Mouse (Mus musculus): ENCODE measurements around the gene Dll4. TPM values are rescaled to one million over a fixed set of nuclear protein-coding genes. Genes with fewer than 3 reads are reported as not detected.

The Dll4 gene
- polyA plus RNA-seq (2012; rRNA removed): 5.5 and 6.4 TPM in 2 replicates

DNA sequence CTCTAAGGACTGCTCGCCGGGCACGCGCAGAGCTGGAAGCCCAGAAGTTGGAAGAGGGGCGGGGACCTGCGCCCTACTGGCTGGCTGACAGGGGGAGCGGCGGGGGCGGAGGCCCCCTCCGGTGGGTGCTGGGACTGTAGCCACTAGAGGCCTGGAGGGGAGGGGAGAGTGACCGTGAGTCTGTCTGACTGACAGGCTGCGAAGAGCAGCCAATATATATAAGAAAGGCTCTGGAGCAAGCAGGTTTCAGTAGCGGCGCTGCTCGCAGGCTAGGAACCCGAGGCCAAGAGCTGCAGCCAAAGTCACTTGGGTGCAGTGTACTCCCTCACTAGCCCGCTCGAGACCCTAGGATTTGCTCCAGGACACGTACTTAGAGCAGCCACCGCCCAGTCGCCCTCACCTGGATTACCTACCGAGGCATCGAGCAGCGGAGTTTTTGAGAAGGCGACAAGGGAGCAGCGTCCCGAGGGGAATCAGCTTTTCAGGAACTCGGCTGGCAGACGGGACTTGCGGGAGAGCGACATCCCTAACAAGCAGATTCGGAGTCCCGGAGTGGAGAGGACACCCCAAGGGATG lies at the start of gene Dll4:
TSS of gene Dll4 (plus strand) at position 217 of the 576 bp plus-strand sequence.
- DNase-seq (ENCODE audit: low spot score): no peak

DNA sequence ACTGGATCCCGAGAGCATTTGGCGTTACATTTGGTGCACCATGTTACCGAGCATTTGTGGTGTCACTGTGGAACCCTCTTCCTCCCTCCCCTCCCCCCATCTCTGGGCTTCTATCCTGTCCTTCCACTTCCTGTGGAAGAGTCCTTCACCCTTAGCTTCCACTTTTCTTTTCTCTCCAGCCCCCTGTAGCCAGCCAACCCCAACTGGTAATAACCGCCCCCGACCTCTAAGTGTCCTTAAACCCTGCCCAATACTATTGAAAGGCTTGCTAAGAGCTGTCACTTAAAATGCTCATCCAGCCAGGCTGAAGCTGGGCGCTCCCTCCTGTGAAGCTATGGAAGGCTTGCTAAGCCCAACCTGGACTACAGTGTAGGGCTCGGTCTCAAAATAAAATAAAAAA lies 48.7 kb upstream of the Dll4 start:
- DNase-seq (ENCODE audit: low spot score): no peak

- DNase-seq (ENCODE audit: low spot score): no peak
Observed at GRCm38 (mm10) chr2:119277810-119278209, 47.8 kb upstream of the Dll4 start.

DNA sequence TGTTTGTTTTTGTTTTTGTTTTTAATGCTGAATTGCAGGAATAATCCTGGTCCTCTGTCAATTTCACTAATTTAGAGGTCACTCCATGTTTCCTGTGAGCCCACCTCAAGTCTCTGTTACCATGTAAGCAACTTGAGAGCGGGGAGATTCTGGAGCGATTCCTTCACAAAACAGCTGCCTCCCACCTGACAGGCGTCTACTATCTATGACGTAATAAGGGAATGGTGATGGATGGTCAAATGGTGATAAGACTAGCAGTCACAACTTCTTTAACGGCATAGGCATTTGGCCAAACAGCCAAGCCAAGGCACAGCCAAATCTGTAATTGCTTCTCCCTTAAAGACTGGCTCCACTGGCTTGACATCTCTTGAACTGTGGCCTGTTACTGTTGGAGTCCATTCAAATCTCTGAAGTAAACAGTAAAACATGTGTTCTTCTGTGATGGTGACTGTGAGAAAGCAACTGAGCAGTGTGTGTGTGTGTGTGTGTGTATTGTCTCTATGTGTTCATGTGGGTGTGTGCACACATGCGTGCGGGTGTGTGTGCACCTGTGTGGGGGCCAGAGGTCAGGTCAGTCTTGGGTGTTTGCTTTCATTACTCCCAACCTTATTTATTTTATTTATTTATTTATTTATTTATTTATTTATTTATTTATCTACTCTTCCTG lies 43.6 kb upstream of the Dll4 start:
- DNase-seq (ENCODE audit: low spot score): no peak

DNA sequence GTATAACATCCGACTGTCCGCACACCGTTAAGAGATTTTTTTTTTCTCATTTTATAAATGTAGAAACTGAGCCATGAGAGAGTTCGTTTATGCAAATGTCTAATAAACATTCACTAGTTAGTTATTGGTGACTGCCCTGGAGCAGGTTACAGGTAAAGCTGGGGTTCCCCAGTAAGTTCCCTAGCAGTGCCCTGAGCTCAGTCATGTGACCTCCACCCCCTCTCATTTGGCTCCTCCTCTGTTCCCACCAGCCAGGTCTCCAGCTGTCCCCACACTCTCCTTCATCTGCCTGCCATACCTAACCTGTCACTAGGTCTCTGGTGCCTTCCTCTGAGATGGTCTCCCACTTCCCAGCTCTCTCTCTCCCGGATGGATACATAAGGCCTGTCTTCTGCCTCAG lies 38.2 kb upstream of the Dll4 start:
- DNase-seq (ENCODE audit: low spot score): no peak

GRCm38 (mm10) chr2:119288270-119288882 lies 37.2 kb upstream of the Dll4 start, which contains the start of gene Vps18:
Gene Vps18 (plus strand): TSS chr2:119288740.
- peak; percentile 97 for DNase-seq (ENCODE audit: low spot score)

GRCm38 (mm10) chr2:119289014-119289416 lies 36.6 kb upstream of the Dll4 start:
- no peak for DNase-seq (ENCODE audit: low spot score)

DNA sequence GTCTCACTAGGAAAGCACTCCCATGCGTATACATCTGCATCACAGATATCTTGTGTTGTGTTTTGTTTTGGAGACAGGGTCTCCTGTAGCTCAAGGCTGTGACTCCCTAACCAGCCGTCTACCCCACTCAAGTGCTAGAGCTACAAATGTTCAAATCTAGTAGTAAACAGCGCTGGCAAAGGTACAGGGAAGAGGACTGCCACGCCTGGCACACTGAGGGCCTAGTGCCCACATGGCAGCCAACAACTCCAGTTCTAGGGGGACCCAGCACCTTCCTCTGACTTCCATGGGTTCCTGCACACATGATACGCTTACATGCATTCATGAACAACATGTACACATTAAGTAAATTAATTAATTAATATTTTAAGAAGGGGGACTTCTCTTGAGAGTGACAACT lies 33.3 kb upstream of the Dll4 start:
- DNase-seq (ENCODE audit: low spot score): no peak

- DNase-seq (ENCODE audit: low spot score): no peak
Observed at GRCm38 (mm10) chr2:119292852-119293251, 32.7 kb upstream of the Dll4 start.

DNA sequence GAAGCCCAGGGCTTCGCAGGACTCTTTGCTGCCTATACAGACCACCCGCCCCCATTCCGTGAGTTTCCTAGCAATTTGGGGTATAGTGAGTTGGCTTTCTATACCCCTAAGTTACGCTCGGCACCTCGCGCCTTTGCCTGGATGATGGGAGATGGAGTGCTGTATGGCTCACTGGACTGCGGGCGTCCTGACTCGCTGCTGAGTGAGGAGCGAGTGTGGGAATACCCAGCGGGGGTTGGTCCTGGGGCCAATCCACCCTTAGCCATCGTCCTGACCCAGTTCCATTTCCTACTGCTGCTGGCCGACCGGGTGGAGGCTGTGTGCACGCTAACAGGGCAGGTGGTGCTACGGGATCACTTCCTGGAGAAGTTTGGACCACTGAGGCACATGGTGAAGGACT lies 32.3 kb upstream of the Dll4 start:
- DNase-seq (ENCODE audit: low spot score): no peak

- no peak for DNase-seq (ENCODE audit: low spot score)
Observed at GRCm38 (mm10) chr2:119293776-119294390, 31.7 kb upstream of the Dll4 start.

GRCm38 (mm10) chr2:119294411-119294810 lies 31.2 kb upstream of the Dll4 start:
- DNase-seq (ENCODE audit: low spot score): no peak

- DNase-seq (ENCODE audit: low spot score): no peak
Observed at GRCm38 (mm10) chr2:119296756-119297155, 28.8 kb upstream of the Dll4 start.

DNA sequence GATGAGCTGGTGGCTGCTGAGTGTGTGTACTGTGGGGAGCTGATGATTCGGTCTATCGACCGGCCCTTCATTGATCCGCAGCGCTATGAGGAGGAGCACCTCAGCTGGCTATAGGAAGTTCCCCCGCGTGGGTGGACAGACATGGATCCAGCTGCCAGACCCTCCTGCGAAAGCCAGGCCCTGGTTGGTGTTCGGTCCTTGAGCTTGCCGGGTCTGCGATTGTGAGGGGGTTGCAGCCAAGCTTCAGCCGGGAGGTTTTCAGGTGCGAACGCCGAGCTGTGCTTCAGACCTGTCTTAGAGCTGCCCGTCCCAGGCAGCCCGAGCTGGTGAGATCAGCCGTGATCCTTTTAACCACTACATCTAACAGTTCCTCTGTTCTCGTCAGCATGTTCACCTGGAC lies 28.1 kb upstream of the Dll4 start:
- no peak for DNase-seq (ENCODE audit: low spot score)

GRCm38 (mm10) chr2:119298330-119298729 lies 27.3 kb upstream of the Dll4 start:
- no peak for DNase-seq (ENCODE audit: low spot score)

- DNase-seq (ENCODE audit: low spot score): no peak
Observed at GRCm38 (mm10) chr2:119298839-119299238, 26.7 kb upstream of the Dll4 start.

- no peak for DNase-seq (ENCODE audit: low spot score)
Observed at GRCm38 (mm10) chr2:119299981-119300818, 25.4 kb upstream of the Dll4 start.

- DNase-seq (ENCODE audit: low spot score): no peak
Observed at GRCm38 (mm10) chr2:119300819-119301493, 24.6 kb upstream of the Dll4 start.

- no peak for DNase-seq (ENCODE audit: low spot score)
Observed at GRCm38 (mm10) chr2:119302876-119303275, 22.7 kb upstream of the Dll4 start.

DNA sequence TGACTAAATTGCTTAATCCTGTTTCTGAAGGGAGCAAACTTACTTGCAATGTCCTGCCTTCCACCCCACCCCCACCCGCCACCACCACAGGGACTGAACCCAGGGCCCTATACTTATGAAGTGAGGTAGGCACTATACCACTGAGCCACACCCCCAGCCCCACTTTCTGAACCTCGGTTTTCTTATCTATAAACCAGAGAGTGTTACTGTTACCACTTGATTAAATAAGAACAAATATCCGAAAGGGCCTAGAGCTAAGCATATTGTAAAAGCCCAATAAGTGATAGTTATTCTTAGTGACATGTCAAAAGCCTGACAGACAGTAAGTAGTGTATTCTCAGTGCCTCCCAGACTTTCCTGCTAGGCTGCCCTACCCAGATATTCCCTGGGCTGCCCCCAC lies 21.2 kb upstream of the Dll4 start:
- no peak for DNase-seq (ENCODE audit: low spot score)

- DNase-seq (ENCODE audit: low spot score): no peak
Observed at GRCm38 (mm10) chr2:119304798-119305208, 20.8 kb upstream of the Dll4 start.

All from urinary bladder, adult 2 months (tissue).